Mouse (Mus musculus) limb, embryonic 14.5 days (tissue): Measurements from ENCODE around the gene Trim44. TPM values are rescaled to one million over a fixed set of nuclear protein-coding genes. Genes with fewer than 3 reads are reported as not detected.

Experiments
- ATAC-seq: fragments of 200-750 bp; cut with Nextera tagmentation; 2 replicates; pipeline ENCODE4 v1.8.0; 2017; ENCODE audit warnings: low read depth, moderate number of reproducible peaks, moderate TSS enrichment; ENCODE audit not compliant: low FRiP score
- DNase-seq: peaks from one replicate; pipeline ENCODE4 v3.0.0-alpha.2; 2015; ENCODE audit warnings: low spot score
- H3K27ac ChIP-seq: fragments of 300-500 bp; sonication (generic); replicated peaks from 2 replicates; pipeline ENCODE4 v1.5.1; 2014; ENCODE audit warnings: low read depth, mild to moderate bottlenecking, low read length, moderate library complexity, mixed read lengths
- H3K27me3 ChIP-seq: fragments of 300-500 bp; sonication (generic); 2 replicates; pipeline ENCODE4 v1.6.1; 2014; ENCODE audit warnings: low read length, mixed read lengths; ENCODE audit not compliant: control insufficient read depth, insufficient read depth
- H3K36me3 ChIP-seq: fragments of 300-500 bp; sonication (generic); 2 replicates; pipeline ENCODE4 v1.6.1; 2014; ENCODE audit warnings: mild to moderate bottlenecking, low read length, moderate library complexity, mixed read lengths; ENCODE audit not compliant: control insufficient read depth, insufficient read depth
- H3K4me1 ChIP-seq: fragments of 300-500 bp; sonication (generic); 2 replicates; pipeline ENCODE4 v1.6.1; 2014; ENCODE audit warnings: antibody characterized with exemption, low read length, mixed read lengths; ENCODE audit not compliant: control insufficient read depth, insufficient read depth
- H3K4me2 ChIP-seq: fragments of 300-500 bp; sonication (generic); replicated peaks from 2 replicates; pipeline ENCODE4 v1.6.1; 2014; ENCODE audit warnings: low read depth, mild to moderate bottlenecking, low read length, moderate library complexity; ENCODE audit not compliant: severe bottlenecking
- H3K4me3 ChIP-seq: fragments of 300-500 bp; sonication (generic); replicated peaks from 2 replicates; pipeline ENCODE4 v1.5.1; 2014; ENCODE audit warnings: low read length
- H3K9ac ChIP-seq: fragments of 300-500 bp; sonication (generic); 2 replicates; pipeline ENCODE4 v1.6.1; 2014; ENCODE audit warnings: mild to moderate bottlenecking, low read depth, low read length, moderate library complexity; ENCODE audit not compliant: severe bottlenecking
- H3K9me3 ChIP-seq: fragments of 300-500 bp; sonication (generic); 2 replicates; pipeline ENCODE4 v1.6.1; 2016; ENCODE audit warnings: low read length; ENCODE audit not compliant: control insufficient read depth
- POLR2A ChIP-seq: fragments of 200-500 bp; IDR thresholded peaks from 2 replicates; pipeline ENCODE4 v1.8.0; 2012; ENCODE audit warnings: inconsistent platforms, mild to moderate bottlenecking, moderate library complexity, borderline replicate concordance; ENCODE audit not compliant: insufficient read depth, insufficient read length; ENCODE audit errors: extremely low read depth
- WGBS: fragments of 180-500 bp; shearing (Covaris S2); extraction: QIAGEN DNeasy Blood & Tissue Kit; methylation state at CpG from one replicate; pipeline ENCODE4 v1.1.7; 2014; 5-methylcytosine and 5-hydroxymethylcytosine counted together
- polyA plus RNA-seq, 2 experiments: library from polyadenylated mRNA; depleted of rRNA in 1 of 2; stranded (reverse) in 1 of 2; unstranded in 1 of 2; fragments of >200 nt; fragmentation: Nextera tagmentation in 1 of 2; extraction: Ambion mirVana in 1 of 2; gene quantifications; 2 replicates each; pipeline versions ENCODE4 v1.2.1 to v1.2.3; 2012 to 2014

The Trim44 gene
- polyA plus RNA-seq, 2 experiments: 36.4 to 69.7 TPM

DNA sequence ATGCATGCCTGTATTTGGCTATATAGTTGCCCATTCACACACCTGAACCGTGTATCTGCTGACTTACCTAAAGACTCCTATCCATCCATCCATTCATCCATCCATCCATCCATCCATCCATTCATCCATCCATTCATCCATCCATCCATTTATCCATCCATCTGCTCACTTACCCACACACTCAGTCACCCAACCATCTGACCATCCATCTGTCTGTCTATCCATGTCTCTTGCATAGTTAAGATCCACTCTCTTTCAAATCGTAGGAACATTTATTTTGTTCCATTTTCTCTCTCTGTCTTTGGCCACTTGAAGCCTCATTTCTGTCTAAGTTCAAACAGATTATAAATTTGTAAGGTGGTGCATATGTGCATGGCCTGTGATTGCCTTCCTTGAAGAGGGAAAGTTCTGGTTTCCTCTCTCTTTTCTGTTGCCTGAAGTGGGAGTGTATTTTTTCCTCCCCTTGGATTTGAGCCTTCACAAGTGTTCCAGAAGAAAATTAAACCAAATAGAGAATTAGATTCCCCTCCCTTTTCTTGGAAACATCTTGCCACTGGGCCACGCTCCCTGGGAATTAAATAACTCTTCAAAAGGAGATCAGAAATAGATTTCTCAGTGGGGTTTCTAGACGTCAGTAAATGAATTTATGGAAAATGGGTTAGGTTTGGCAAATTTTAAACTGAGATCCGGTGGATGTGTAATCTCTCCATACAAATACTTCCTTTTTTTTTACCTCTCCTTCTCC, 150.9 kb downstream of the Trim44 start:
- no peak for ATAC-seq
- no peak overlapping the region for H3K4me2 ChIP-seq
- H3K4me1 ChIP-seq: peaks cover 22% of the 10 kb centered on the region
- no peaks in the 10 kb centered on the region for H3K9me3 ChIP-seq
- 69% methylated on average over 5 of the region's 5 CpGs for WGBS
- no peaks in the 10 kb centered on the region for H3K27me3 ChIP-seq
- no peaks in the 10 kb centered on the region for H3K36me3 ChIP-seq
- no peak for TF ChIP-seq POLR2A
- no peak overlapping the region for H3K4me3 ChIP-seq
- no peak for DNase-seq
- no peak overlapping the region for H3K27ac ChIP-seq
- H3K9ac ChIP-seq: no peak overlapping the region

DNA sequence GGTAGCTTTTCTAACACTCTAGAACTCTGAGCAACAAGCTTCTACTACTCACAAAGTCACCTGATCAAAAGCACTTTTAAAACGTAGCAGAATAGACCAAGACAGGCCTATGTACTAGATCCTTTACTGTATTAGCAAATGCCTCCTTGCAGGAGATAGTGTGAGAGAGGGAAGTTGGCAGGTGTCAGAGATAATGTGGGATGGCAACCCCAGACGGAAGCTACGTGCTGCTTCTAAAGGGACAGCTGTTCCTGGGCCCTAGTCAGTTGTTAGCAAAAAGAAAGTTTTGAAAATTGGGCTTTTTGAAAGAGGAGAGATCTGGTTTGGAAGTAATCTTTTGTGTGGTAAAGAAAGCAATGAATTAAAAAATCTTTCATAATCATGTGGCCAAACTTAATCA, 151.5 kb downstream of the Trim44 start:
- DNase-seq: no peak
- WGBS: 70% methylated on average over 3 of the region's 3 CpGs
- H3K4me2 ChIP-seq: no peak overlapping the region
- H3K27ac ChIP-seq: no peak overlapping the region
- no peaks in the 10 kb centered on the region for H3K27me3 ChIP-seq
- no peaks in the 10 kb centered on the region for H3K36me3 ChIP-seq
- H3K9me3 ChIP-seq: no peaks in the 10 kb centered on the region
- no peak overlapping the region for H3K4me3 ChIP-seq
- no peak overlapping the region for H3K9ac ChIP-seq
- peaks cover 22% of the 10 kb centered on the region for H3K4me1 ChIP-seq
- no peak for TF ChIP-seq POLR2A
- ATAC-seq: no peak

GRCm38 (mm10) chr2:102253204-102253603, 154.4 kb downstream of the Trim44 start:
- Histone ChIP-seq H3K4me1 (peaks cover 6% of the 10 kb centered on the region), H3K27me3 (no peaks in the 10 kb centered on the region), H3K9ac (no peak overlapping the region), H3K36me3 (no peaks in the 10 kb centered on the region), H3K27ac (no peak overlapping the region), H3K4me3 (no peak overlapping the region), H3K4me2 (no peak overlapping the region), H3K9me3 (no peaks in the 10 kb centered on the region)
- no peak for TF ChIP-seq POLR2A
- DNase-seq (no peak), ATAC-seq (no peak)
- WGBS: 84% methylated on average over 7 of the region's 7 CpGs

- WGBS: 86% methylated on average over 4 of the region's 4 CpGs
- Histone ChIP-seq H3K27me3 (no peaks in the 10 kb centered on the region), H3K4me2 (no peak overlapping the region), H3K36me3 (no peaks in the 10 kb centered on the region), H3K9ac (no peak overlapping the region), H3K9me3 (no peaks in the 10 kb centered on the region), H3K4me3 (no peak overlapping the region), H3K4me1 (peaks cover under 1% of the 10 kb centered on the region; the same call in 1 of the 2 replicates), H3K27ac (no peak overlapping the region)
- no peak for ATAC-seq
- TF ChIP-seq POLR2A: no peak
- DNase-seq: no peak
Observed at GRCm38 (mm10) chr2:102252651-102253050, 155.0 kb downstream of the Trim44 start.

Other genes starting within 250 kb of the Trim44 start
- gene Ldlrad3, start 221.4 kb downstream of the Trim44 start, polyA plus RNA-seq (2012; rRNA removed): 45.1 and 53.4 TPM in 2 replicates
- 49.7 and 58.0 TPM in 2 replicates for gene Ldlrad3, start 221.4 kb downstream of the Trim44 start, polyA plus RNA-seq (2014; fragmentation: Nextera tagmentation; extraction: Ambion mirVana)
- gene Fjx1, start 44.7 kb upstream of the Trim44 start, polyA plus RNA-seq (2012; rRNA removed): 38.8 and 46.5 TPM in 2 replicates
- gene Fjx1, start 44.7 kb upstream of the Trim44 start, polyA plus RNA-seq (2014; fragmentation: Nextera tagmentation; extraction: Ambion mirVana): 25.5 and 30.3 TPM in 2 replicates
- gene Pamr1, start 142.2 kb upstream of the Trim44 start, polyA plus RNA-seq (2012; rRNA removed): 70.8 and 73.4 TPM in 2 replicates
- 58.9 and 63.6 TPM in 2 replicates for gene Pamr1, start 142.2 kb upstream of the Trim44 start, polyA plus RNA-seq (2014; fragmentation: Nextera tagmentation; extraction: Ambion mirVana)